Mouse (Mus musculus) layer of hippocampus, adult 8-10 months (tissue): ENCODE measurements around the gene Hcrtr1. TPM values are rescaled to one million over a fixed set of nuclear protein-coding genes. Genes with fewer than 3 reads are reported as not detected.

Source experiments
- DNase-seq, 2 experiments: peaks; one replicate each; pipeline ENCODE4 v3.0.0; 2022; ENCODE audit warnings: low spot score in 2 of 2
- total RNA-seq, 4 experiments: library from RNA; stranded (reverse); gene quantifications; 2 replicates each; pipeline ENCODE4 v1.2.4; 2022

Hcrtr1 gene
- total RNA-seq = 1 to 10 TPM; 1.6 to 2.9 (median 2.4) TPM

- DNase-seq = no peak
Measured at GRCm38 (mm10) chr4:130139214-130139492, at the start of gene Hcrtr1. Gene Hcrtr1, minus strand, starts transcription at chr4:130139359.

DNA sequence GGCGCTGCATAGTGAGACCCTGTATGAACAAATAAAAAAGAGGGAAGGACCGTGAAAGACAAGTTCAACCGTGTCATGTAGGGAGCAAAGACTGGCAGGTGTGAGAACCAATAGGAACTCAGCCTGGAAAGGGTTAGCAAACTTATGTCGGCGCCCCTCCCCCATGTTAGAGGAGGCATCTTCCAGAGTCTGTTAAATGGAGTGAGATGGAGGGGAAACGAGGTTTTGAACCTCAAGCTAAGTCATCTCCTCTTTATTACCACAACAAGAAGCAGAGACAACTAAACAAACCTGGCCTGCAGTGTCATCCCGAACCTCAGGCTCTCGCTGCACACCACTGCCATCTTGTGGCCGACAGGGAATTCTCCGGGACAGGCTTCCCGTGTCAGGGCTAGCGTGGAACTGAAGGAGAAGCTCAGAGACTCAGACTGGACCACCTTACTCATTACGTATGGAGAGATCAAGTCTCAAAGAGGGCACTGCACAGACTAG, 49.7 kb upstream of the Hcrtr1 start:
- peak; percentile 66 to 85 for DNase-seq

DNA sequence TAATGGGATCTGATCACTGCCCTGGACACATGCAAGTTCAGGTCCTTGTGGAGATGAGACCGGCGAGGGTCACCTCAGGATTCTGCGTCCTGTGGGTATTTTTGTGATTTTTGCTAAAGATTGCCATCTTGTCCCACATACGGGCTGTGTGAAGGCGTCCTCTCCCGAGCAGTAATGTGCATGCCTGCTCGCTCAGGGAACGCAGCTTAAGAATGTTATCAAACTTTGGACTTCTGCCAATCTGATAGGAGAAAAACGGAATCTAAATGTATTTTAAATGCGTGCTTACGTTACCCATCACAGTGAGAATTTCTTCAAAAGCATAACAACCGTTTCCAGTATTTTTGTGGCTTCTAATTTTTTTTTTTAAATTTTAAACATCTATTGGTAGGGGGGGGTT, 47.7 kb upstream of the Hcrtr1 start:
- DNase-seq = no peak

- DNase-seq = no peak
Measured at GRCm38 (mm10) chr4:130186450-130186849, 47.3 kb upstream of the Hcrtr1 start.

- DNase-seq = no peak
Measured at GRCm38 (mm10) chr4:130183879-130184278, 44.7 kb upstream of the Hcrtr1 start.

DNA sequence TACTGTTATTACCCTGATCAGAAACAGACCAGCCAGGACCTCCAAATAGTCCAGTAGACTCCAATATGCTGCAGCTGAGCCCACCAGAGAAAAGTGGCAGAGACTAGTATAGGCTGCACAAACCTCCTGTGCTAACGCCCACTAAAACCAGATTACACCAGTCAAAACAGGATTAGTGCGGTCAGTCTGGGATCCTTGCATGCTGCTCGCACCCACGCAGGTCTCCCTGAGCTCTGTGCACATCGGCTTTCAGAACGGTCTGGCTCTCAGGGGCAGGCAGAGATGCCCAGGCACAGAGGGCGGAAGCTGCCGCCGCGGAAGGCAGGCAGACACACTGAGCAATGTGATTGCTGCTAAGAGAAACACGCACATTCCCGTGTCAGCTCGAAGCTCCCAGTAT, 43.9 kb upstream of the Hcrtr1 start:
- no peak for DNase-seq

- DNase-seq = no peak
Measured at GRCm38 (mm10) chr4:130181886-130182285, 42.7 kb upstream of the Hcrtr1 start.

- no peak for DNase-seq
Measured at GRCm38 (mm10) chr4:130180909-130181602, 41.9 kb upstream of the Hcrtr1 start.

DNA sequence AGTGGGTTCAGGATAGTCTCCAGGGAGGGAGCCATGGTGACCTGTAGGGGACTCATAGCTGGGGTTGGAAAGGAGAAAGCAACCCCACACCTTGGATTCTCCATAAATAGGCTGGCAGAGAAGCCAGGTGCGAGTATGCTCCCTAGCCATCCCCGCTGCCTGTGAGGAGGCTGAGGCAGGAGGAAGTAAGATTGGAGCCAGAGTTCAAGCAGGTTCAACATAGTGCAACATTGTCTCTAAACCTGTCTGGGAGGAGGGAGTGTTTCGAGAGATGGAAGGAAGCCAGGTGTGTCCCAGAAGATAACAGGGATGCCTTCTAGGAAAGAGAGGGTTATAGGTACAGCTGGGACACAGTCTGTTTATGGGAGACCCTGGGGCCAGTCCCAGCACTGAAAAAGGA, 40.7 kb upstream of the Hcrtr1 start:
- no peak for DNase-seq

- DNase-seq = no peak
Measured at GRCm38 (mm10) chr4:130177536-130177935, 38.4 kb upstream of the Hcrtr1 start.

DNA sequence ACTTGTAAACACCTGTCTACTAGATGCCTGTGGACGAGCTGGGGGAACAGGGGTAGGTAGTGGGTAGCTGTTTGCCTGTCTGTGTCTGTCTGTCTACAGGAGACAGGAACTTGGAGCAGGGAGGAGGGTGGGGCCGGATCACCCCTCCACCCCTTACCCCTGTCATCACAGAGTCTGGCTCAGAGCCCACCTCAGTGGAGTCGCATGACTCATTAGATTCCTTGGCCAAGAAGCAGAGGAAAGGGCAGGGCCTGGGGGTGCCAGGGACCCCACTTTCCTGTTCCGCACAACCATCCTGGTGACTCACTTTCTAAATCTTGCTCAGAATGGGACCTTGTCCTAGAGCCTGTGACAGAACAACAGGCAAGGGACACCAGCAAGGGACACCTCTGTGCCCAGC, 37.9 kb upstream of the Hcrtr1 start:
- DNase-seq = no peak

DNA sequence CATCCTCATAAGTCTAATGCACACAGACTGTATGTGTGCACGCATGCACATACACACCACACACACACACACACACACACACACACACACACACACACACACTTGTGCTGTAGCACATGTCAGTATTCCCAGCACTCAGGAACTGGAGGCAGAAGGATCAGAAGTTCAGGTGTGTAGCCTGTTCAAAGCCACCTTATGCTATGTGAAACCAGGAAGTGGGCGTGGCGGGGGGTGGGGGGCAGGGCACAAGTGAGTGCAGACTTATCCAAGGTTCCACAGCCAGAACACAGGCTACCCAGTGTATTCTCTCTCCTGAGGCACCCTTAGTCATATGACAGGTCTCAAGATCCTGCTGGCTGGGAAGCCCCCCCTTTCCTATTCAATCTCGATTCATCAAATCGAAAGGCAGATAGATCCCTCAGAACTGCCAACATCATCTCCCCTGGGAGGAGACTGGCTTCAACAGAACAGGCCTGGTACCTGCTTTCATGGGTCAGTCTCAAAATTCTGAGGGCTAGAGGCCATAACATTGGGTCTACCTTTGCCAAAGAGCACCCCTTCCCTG, 37.1 kb upstream of the Hcrtr1 start:
- DNase-seq = no peak

- no peak for DNase-seq
Measured at GRCm38 (mm10) chr4:130175072-130175711, 36.0 kb upstream of the Hcrtr1 start, which contains the start of gene Tinagl1. Gene Tinagl1, minus strand, starts transcription at chr4:130175122.

DNA sequence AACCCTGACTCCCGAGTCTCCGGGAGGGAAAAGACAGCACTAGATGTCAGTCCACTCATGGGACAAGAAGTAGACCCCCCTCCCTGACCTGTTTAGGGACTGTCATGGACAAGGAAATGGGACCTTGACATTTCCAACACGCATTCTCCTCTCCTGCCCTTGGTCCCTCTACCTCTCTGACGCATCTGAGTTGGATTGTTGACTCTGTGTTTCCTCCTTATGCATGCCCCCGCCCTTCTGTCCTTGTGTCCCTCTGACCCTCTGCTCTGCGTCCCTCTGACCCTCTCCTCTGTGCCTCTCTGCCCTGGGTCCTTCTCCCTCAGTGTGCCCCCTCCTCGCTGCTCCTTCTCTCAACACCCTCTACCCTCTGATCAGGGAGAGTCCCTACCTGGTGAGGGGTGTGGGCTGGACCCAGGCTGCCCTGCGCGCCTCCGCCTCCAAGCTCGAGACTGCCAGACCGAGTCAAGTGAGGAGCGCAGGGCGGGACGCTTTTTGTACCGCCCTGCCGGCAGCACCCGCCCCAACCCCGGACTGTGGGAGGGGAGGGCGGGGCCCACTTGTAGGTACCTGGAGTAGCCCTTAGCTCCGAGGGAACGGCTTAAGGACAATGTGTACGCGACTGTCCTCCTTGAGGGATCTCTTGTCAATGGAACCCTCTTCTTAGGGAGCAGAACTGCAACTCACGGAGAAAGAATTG, 35.3 kb upstream of the Hcrtr1 start:
- DNase-seq = no peak

GRCm38 (mm10) chr4:130173911-130174311, 34.8 kb upstream of the Hcrtr1 start:
- no peak for DNase-seq

GRCm38 (mm10) chr4:130173060-130173822, 34.1 kb upstream of the Hcrtr1 start:
- DNase-seq = no peak

DNA sequence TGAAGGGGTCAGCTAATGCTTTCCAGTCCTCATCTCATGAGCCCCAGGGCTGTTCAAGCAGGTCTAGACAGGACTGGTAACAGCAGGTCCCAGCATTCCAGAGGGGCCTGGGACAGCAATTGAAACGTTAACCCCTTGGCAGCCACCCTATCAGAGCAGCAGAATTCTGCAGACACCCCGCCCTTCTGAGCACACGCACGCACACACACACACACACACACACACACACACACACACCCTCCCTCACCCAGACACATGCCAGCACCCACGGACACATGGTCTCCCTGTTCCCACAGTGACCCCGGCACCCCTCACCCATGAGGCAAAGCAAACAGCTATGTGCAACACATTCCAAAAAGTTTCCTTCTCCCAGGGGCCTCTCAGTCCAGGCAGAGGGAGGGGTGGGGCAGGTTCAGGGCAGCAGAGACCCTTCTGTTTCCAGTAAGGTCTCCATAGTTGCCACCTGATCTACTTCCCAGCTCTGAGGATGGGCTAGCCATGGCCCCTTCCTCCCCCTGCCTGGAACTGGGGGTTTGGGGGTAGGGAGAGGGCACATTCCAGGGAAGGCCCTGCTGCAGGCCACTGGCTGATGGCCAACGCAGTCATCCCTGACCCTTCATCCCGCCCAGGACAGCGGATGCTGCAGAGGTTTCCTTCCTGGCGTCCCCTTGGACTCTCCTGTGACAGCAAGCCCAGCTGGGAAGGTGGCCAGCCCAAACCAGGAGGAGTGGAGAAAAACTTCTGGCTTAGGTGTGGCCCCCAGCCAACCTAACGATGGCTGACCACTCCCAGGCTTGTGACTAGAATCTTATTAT, 33.0 kb upstream of the Hcrtr1 start:
- no peak for DNase-seq

DNA sequence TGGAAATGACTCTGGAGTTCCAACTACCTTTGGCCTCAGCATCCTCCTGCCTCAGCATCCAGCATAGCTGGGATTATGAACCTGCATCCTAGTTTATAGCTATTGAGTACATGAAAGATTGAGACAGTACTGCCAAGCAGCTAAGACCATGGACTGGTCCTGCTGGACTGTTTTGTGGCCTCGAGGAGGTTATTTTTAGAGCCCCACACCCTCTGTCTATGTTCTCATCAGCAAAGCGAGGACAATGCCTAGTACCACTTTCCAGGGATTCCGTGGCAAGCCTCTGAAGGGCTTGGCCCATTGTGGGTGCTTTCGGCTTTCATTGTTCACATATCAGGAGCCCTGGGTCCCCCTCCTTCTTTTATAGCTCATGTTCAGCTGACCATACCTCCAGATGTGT, 31.2 kb upstream of the Hcrtr1 start:
- DNase-seq = no peak

GRCm38 (mm10) chr4:130169411-130169971, 30.3 kb upstream of the Hcrtr1 start:
- DNase-seq = no peak
